Mouse (Mus musculus): ENCODE measurements around the gene Thbs1. TPM values are rescaled to one million over a fixed set of nuclear protein-coding genes. Genes with fewer than 3 reads are reported as not detected.
A peak's percentile ranks its signal among the peaks of the same experiment; 100 is the strongest.

Gene Thbs1
- total RNA-seq, 2 experiments from 2014 or later: 71.1 to 73.2 TPM

DNA sequence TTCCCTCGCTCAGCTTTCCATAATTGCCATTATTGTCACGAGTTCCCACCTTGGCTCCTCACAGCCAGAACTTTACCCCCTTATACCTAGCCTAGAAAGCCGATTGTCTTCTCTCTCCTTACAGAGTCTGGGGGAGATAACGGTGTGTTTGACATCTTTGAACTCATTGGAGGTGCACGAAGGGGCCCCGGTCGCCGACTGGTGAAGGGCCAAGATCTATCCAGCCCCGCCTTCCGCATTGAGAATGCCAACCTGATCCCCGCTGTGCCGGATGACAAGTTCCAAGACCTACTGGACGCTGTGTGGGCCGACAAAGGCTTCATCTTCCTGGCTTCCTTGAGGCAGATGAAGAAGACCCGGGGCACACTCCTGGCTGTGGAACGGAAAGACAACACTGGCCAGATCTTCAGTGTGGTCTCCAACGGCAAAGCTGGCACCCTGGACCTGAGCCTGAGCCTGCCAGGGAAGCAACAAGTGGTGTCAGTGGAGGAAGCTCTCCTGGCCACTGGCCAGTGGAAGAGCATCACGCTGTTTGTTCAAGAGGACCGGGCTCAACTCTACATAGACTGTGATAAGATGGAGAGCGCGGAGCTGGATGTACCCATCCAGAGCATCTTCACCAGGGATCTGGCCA is 1.3 kb downstream of the Thbs1 start:
- DNase-seq (ENCODE audit: low spot score in 2 of 2): peak in 1 of 2 experiments; percentile 36

DNA sequence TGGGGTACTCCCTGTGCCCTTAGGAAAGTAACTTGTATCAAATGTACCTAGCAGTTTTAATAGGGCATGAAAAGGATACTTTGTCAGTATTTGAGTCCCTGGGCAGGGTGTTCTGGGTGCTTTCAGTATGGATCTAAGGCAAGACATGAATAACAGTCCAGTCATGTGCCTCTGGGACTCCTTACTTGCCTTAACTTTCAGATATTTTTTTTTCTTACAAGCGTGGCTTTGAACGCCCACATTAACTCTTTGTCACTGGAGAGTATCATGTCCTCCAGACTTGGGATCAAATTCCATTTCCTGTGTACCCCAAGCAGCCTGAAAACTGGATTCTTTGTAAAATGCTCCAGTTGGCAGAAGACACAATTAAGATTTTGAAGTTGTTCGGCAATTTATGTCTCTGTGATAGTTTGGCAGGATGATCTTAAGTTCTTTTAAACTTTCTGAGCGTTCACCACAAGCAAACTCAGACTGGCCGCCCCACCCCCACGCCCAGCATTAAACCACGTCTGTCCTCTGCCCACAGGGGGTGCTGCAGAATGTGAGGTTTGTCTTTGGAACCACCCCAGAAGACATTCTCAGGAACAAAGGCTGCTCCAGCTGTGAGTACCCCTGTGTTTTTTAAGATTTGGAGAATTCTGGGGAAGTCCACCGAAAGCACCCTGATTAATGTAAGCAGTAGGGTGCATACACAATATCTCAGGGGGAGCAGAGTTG is 2.3 kb downstream of the Thbs1 start:
- DNase-seq (ENCODE audit: low spot score in 2 of 2): peak in 1 of 2 experiments; percentile 56

DNA sequence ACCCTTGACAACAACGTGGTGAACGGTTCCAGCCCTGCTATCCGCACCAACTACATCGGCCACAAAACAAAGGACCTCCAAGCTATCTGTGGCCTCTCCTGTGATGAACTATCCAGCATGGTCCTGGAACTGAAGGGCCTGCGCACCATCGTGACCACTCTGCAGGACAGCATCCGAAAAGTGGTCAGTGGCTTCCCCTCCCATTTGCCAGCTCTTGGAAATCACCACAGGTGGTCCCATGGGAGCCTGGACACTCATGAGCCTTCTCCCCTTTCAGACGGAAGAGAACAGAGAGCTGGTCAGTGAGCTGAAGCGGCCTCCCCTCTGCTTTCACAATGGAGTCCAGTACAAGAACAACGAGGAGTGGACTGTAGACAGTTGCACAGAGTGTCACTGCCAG is 3.0 kb downstream of the Thbs1 start:
- no peak for DNase-seq (ENCODE audit: low spot score in 2 of 2)

DNA sequence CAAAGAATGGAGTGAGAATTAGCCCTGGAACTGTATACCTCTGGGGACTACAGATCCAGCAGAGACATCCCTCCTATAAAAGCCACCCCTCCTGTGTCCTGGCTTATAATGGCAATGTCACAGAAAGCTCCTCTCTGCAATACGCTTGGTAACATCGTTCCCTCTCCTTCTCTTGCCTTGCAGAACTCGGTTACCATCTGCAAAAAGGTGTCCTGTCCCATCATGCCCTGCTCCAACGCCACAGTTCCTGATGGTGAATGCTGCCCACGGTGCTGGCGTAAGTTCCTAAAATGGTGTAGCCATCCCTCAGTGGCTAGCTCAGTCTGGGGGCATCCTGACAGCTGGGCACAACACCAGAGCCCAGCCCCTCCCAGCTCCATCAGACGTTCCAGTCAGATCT is 4.0 kb downstream of the Thbs1 start:
- DNase-seq (ENCODE audit: low spot score in 2 of 2): no peak

DNA sequence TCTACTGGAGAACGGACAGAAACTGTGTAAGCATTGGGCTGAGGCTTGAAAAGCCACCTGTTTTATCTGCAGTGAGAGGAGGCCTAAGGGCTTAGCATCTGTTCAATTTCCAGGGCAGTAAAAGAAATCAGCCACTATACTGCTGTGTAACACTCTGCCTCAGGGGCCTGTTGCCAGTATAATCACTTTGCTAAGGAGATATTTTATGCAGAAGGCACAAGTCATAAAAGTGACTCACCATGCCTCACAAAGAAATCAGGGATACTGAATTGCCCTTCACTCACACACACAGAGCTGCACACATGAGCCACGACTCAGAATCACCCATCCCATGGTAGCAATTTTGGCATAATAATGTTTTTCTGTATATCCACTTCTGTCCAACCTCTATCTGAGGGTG is 4.5 kb downstream of the Thbs1 start:
- no peak for DNase-seq (ENCODE audit: low spot score in 2 of 2)

DNA sequence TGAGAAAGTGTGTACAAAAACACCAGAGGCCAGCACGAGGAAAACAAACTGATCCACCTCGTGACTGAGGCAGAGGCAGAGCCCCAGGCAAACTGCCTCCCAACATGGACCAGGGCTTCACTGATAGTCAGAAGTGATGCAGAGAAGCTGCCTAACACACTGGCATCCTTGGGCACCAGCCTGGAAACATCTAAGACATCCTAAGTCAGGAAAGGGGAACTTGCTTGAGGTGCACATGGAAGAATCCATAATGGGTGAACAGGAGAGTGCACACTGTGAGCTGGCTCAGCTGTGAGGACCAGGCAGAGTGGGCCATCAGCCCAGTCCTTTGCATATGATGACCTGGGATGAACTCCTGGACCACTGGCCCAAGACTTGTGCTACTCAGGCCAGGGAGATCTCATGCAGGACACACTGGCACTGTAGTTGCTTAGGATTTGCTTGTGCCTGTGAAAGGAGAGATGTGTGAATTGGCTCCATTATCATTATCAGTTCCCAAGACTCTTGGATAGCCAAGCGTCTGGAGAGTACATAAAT is 5.1 kb downstream of the Thbs1 start:
- DNase-seq (ENCODE audit: low spot score in 2 of 2): no peak

DNA sequence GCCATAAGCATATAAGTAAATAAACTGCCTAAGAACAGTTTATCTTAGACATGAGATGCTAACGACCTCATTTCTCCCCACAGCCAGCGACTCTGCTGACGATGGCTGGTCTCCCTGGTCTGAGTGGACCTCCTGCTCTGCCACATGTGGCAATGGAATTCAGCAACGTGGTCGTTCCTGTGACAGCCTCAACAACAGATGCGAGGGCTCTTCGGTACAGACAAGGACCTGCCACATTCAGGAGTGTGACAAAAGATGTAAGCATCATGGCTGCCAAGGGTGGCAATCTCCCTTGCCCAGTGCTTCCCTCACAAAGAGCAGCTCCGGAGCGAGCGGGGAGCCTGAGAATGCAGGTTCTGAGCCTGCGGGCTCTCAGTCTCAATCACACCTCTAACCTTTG is 5.7 kb downstream of the Thbs1 start:
- no peak for DNase-seq (ENCODE audit: low spot score in 2 of 2)

DNA sequence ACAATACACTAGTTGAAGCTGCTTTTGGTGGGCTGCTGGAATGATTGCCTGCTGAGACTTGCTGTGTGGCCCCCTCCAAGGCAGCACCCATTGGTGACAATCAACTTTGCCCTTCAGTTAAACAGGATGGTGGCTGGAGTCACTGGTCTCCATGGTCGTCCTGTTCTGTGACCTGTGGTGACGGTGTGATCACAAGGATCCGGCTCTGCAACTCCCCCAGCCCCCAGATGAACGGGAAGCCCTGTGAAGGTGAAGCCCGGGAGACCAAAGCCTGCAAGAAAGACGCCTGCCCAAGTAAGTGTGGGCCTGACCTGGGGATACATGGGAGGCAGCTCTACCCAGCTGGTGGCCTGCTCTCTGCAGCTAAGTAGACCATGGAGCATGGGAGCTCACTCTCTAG is 6.4 kb downstream of the Thbs1 start:
- no peak for DNase-seq (ENCODE audit: low spot score in 2 of 2)

DNA sequence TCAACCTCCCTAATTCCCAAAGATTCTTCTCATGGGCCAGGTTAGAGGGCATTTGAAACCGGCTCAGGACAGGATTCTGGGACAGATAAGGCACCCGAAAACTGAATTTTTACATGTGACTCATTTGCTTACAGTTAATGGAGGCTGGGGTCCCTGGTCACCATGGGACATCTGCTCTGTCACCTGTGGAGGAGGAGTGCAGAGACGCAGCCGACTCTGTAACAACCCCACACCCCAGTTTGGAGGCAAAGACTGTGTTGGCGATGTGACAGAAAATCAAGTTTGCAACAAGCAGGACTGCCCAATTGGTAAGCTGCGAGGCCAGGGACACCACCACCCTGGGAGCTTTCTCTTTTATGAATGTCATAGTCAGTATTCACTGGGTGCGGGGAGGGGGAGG is 6.8 kb downstream of the Thbs1 start:
- DNase-seq (ENCODE audit: low spot score in 2 of 2): no peak

DNA sequence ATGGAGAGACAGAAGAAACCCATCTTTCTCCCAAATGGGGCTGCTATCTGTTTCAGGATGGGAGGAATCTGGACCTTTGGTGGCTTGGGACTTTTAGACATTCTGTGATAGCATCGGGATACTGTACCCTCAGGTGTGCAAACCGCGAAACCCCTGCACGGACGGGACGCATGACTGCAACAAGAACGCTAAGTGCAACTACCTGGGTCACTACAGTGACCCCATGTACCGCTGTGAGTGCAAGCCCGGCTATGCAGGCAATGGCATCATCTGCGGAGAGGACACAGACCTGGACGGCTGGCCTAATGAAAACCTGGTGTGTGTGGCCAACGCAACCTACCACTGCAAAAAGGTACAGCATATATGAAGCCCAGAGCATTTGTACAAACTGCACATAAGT is 8.0 kb downstream of the Thbs1 start:
- DNase-seq (ENCODE audit: low spot score in 2 of 2): no peak

DNA sequence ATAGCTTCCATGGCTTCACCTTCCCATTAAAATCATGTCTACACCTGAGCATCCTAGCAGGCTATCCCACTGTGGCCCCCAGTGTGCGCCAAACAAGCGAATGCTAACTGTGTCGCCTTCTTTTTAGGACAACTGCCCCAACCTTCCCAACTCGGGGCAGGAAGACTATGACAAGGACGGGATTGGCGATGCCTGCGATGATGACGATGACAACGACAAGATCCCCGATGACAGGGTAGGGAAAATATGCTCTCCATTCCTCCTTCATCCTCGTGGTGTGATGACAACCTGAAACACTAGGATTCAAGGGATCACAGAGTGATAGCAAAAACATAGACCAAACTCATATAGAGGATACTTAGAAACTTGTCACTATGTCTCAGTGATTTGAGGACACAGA is 8.4 kb downstream of the Thbs1 start:
- DNase-seq (ENCODE audit: low spot score in 2 of 2): no peak

DNA sequence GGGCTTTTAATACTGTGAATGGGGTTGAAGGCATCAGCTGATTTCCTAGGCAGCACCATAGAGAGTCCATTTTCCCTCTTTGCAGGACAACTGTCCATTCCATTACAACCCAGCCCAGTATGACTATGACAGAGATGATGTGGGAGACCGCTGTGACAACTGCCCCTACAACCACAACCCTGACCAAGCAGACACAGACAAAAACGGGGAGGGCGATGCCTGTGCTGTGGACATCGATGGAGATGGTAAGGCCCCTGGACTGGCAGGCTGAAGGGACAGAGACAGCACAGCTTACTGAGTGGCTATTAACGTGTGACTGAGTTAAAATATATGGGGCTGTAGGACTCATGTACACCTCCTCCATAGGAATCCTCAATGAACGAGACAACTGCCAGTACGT is 9.1 kb downstream of the Thbs1 start:
- no peak for DNase-seq (ENCODE audit: low spot score in 2 of 2)

DNA sequence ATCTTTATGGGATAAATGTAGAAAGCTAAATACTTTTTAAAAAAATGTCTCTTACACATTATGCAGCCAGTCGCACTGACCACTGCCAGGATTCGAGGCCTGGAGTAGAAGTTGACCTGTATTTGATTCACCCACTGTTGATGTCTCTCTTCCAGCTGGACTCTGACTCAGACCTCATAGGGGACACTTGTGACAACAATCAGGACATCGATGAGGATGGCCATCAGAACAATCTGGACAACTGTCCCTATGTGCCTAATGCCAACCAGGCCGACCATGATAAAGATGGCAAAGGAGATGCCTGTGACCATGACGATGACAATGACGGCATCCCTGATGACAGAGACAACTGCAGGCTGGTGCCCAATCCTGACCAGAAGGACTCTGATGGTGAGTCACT is 10.6 kb downstream of the Thbs1 start:
- no peak for DNase-seq (ENCODE audit: low spot score in 2 of 2)

DNA sequence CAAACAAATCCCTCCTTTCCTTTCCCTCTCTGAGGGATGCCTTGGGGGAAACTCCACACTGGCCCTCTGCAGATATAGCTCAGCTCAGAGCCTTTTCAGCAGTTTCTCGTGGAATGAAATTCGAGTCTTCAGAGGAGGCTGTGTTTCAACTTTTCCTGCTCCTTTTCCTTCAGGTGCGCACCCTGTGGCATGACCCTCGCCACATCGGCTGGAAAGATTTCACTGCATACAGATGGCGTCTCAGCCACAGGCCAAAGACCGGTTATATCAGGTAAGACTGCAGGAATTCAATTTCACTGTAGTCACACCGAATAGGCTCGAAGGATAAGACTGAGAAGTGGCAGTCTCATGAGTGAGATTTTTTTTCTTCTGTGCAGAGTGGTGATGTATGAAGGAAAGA is 12.1 kb downstream of the Thbs1 start:
- DNase-seq (ENCODE audit: low spot score in 2 of 2): no peak

DNA sequence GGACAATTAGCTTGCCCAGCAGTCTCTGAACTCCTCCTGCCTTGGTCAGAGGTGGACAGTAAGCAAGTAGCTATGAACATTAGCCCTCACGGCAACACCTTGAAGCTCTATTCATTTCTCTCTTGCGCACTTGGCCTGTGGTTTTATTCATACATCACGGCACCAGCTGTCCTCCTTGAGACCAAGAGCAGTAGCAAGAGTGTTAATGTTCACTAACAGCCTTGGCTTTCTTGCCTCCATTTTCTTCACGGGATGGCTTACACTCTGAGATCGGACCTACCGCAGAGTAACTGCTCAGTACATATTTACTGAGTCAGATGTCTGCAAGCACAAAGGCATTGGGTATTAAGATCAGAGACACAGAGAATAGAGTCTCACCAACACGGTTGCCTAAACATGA is 12.8 kb downstream of the Thbs1 start:
- no peak for DNase-seq (ENCODE audit: low spot score in 2 of 2)

DNA sequence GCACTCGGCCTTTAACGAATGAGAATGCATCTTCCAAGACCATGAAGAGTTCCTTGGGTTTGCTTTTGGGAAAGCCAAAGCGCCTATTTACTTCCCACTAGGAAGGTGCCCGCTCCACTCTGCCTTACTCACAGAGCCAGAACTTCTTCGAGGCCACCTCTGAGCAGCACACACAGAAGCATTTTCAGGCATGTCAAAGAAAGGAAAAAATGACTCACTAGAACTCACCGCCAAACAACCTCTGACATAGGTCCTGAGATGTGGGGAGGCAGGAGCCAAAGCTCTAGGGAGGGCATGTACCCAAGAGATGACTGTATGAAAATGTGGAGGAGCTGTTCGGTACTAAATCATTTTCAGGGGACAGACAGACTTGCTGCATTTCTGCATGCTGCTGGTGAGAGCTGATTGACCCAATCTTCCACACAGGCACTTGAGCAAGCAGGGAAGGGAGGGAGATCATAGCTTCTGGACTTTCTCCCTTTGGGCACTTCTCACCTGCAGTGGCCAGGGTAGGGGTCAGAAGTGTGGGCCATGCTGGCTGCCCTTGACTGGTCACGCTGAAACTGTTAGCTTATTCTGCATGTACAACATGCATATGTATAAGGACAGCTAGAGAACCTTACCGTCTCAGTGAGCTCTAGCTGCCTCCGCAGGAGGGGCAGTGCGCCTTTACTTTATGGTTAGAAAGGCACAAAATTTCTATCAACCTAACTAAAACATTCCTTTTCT is 13.7 kb downstream of the Thbs1 start:
- no peak for DNase-seq (ENCODE audit: low spot score in 2 of 2)

DNA sequence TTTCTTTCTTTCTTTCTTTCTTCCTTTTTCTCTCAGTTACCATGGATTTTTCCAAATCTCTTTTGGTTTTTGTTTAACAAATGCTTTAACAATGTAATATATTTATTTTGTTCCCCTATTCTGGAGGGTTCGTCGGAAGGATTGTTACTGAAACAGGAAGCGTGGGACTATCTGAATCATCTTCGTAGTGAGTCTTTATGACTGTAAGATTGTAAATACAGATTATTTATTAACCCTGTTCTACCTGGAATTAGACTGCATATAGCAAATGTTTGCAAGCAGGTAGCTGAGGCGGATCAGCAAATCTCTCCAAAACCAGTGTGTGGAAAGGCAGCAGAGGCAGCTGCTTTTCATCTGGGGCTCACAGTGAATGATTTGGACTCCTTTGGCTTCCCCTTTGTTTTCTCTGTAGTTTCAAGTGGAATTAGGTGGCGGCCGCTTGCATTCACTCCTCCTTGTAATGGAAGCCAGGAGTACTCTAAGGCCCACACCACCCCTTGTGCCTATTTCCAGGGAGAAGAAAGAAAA is 14.3 kb downstream of the Thbs1 start:
- DNase-seq (ENCODE audit: low spot score in 2 of 2): no peak

DNA sequence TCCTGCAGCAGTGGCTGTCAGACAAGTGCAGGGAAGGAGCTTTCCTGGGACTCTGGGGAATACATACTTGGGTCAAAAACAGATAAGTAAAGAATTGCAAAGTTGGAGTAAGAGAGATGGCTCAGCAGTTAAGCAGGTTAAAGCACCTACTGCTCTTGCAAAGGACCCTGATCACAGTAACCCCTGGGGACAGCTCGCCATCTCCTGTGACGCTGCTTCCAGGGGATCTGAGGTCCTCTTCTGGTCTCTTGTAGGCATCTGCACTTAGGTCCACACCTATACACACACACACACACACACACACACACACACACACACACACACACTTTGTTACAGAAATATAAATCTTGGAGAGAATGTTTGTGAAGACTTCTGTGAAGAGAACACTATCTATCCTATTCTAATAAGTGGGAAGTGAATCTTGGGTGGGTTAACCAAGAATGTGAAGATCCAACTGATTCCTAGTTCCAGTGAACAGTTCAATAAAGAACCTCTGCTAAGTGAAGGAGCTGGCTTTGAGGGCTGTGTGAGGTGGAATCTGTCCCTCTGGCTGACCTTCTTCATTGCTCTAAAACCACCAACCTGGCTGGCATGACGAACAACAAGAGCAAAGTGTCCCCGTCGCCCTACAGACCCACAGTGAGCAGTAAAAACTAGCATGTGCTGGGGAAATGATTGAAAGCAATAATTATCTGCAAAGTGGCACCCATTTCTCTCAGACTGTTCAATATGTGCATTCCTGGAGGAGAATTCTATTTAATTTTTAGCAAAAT is 16.0 kb downstream of the Thbs1 start:
- no peak for DNase-seq (ENCODE audit: low spot score in 2 of 2)

DNA sequence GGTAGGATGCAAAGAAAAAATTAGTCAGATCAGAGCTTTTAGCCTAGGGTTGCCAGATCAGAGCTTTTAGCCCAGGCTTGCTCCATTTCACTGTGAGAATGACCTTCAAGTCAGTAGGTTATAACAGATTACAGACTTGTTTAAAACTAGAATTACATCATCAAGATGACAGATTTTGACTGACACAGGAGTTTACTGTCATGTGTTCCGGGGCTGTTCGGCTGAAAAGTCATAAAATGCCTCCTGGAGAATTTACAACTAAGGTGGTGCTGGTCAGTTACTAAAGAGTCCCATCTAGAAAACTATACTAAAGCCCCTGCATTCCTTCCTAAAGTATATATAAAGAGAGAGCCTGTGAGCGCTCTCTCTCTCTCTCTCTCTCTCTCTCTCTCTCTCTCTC is 16.6 kb downstream of the Thbs1 start:
- DNase-seq (ENCODE audit: low spot score in 2 of 2): no peak

DNA sequence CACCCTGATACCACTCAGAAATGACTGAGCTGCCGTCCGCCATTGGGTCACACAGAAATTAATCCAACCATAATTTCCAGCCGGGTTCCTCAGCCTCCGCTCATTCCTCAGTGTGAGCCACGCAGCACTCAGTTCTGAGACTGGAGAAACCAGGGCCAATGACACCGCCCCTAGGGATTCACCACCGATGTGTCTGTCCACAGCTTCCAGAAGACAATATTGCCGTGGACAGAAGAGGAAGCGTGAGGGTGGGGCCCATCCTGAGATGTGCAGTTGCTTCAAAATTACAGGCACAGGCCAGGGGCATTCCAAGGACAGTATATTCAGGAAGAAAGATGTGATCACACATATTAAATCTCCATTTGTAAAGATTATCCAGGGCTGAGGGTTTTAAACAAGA is 25.4 kb downstream of the Thbs1 start:
- DNase-seq (ENCODE audit: low spot score in 2 of 2): no peak

DNA sequence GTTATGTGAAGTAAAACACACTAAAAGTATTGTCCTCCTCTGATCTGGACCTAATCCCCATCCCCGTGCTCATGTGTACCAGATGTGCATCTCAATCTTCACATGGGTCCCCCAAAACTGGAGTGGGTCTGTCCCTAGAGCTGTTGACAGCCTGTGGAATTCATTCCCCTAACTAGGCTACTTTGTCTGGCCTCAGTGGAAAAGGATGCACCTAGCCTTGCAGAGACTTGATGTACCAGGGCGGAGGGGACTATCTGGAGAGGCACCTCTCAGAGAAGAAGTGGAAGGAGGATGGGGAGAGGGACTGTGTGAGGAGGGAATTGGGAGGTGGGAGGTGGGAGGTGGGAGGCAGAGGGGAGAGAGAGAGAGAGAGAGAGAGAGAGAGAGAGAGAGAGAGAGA is 26.1 kb downstream of the Thbs1 start:
- no peak for DNase-seq (ENCODE audit: low spot score in 2 of 2)
